Mouse (Mus musculus) retina, postnatal 1 day (tissue): ENCODE measurements around the gene Opcml.

Experiments used
- DNase-seq: peaks from one replicate; pipeline ENCODE4 v3.0.0-alpha.2; 2012

Opcml gene

GRCm38 (mm10) chr9:28822466-28822865, 1031.9 kb downstream of the Opcml start:
- DNase-seq, result no peak

- no peak for DNase-seq
These were observed 1035.2 kb downstream of the Opcml start for GRCm38 (mm10) chr9:28825821-28826220.

GRCm38 (mm10) chr9:28845961-28846570, 1055.5 kb downstream of the Opcml start:
- peak; percentile 72 for DNase-seq

GRCm38 (mm10) chr9:28855826-28856225, 1065.3 kb downstream of the Opcml start:
- DNase-seq, result no peak

GRCm38 (mm10) chr9:28861983-28862382, 1071.4 kb downstream of the Opcml start:
- no peak for DNase-seq

DNA sequence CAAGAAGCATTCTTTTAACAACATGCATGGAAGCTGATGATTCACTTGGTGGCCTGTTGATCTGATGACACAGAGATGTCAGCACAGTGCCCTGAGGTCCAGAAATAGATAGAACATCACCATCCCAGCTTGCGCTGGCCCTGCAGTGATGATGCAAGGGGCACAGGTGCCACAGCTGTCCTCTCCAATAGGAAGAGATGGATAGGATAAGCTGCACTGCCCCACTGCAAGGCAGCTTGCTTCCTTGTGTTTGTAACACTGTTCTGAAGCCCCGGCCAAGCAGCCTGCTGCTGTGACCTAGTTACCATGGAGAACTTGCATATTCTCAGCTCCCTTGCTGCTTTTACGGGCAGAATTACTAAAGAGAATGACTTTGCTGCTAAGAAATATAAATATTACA, 1076.7 kb downstream of the Opcml start:
- DNase-seq, result peak; percentile 27

DNA sequence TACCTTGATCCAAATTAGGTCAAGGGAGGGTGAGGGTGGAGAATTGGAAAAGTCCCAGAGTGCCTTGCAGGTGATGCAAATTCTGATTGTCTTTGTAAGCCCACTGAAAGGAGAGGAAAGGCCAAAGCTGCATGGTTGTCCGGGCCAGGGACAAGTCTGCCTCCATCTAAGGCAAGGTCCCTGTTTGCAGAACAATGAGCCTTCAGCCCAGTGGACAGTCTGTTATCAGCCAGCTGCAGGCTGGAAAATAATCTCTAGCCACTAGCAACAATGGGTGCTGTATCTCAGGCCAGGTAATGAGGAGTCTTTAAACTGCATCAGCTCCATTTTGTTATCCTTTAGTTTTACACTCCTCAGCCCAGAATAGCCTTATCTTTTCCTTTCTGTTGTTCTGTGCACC, 1079.9 kb downstream of the Opcml start:
- DNase-seq, result no peak

DNA sequence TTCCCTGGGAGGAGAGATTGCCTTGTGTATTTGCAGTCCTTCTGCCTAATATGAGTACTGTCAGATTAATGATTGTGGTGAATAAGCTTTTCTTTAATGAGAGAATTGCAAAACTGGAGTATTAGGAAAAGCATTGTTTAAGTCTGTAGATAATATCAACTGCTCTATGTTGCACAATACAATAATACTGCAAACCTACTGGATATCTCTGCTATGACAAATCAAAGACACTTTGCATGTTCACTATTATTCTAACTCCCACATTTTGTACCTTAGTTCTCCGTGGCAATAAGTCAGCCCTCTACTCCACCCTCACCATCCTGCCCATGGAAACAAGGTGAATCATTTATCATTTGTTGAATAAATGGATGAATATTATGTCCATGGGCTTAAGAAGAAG, 1092.0 kb downstream of the Opcml start:
- DNase-seq, result no peak

- DNase-seq, result no peak
These were observed 1101.0 kb downstream of the Opcml start for GRCm38 (mm10) chr9:28891611-28892010.

DNA sequence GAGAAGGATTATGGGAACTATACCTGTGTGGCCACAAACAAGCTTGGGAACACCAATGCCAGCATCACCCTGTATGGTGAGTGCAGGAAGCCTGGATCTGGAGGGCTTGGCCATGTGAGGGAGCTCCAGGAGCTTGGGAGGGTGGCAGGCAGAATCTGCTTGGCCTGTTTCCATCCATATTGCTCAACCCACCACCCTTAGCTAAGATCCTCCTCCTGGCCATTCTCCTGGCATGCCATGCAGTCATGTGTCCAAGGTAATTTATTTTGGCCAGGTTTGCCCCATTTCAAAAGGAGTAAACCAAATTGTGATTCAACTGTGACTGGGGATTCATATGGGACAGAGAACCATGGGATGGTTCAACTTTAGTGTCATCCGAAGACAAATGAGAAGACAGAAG, 1112.7 kb downstream of the Opcml start:
- DNase-seq, result no peak

DNA sequence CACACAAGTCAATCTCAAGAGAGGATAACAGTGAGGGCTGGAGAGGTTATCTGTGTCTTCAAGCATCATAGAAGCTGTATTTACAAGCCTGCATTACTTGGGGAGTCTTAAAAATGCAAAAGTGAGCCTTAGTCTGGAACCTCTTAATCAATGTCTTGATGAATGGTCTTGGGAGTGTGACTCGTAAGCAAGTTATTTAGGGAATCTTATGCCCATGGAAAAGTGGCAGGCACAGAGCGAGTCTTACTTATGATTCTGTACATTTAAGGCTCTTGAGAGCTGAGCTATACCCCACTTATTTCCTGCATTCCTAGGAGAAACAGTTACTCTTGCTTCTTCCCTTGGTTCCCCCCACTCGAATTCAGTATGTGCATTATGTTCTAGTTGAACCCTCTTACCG, 1119.2 kb downstream of the Opcml start:
- DNase-seq, result no peak

GRCm38 (mm10) chr9:28911571-28912185, 1121.1 kb downstream of the Opcml start:
- DNase-seq, result peak; percentile 68

DNA sequence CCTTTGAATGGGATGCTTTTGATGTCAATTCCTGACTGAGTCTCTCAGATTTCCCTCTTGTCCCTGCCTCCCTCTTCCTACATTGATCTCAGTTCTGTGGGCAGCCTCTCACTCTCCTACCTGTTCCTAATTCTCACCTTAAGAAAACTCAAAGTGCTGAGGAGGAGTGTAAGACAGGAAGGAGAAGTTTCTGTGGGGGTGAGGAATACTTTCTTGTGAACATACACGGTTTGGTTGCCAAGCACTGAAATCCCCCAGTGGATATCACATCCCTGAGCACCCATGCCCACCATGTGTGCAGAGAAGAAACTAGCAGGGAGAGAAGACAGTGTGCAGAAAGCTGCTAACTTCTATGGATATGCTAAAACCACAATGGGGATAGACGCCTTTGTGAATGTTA, 1141.5 kb downstream of the Opcml start:
- no peak for DNase-seq

DNA sequence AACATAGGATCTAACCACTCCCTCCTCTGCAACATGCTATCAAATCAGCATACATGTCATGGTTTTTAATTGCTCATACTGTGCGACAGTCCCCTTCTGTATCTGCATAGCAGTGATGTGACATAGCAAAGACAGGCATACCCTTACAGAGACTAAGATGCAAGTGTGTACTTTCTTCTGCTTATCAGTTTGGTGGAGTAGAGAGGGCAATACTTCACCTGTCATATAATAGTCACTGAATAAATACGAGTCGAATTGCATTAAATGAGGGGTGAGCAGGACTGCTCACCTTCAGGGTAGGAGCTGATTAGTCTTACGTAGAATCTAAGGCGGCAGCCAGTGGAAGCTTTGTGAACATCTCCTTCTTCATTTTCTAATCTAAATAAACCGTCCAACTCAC, 1146.6 kb downstream of the Opcml start:
- no peak for DNase-seq

- DNase-seq, result peak; percentile 20
These were observed 1147.4 kb downstream of the Opcml start for GRCm38 (mm10) chr9:28937980-28938379.

DNA sequence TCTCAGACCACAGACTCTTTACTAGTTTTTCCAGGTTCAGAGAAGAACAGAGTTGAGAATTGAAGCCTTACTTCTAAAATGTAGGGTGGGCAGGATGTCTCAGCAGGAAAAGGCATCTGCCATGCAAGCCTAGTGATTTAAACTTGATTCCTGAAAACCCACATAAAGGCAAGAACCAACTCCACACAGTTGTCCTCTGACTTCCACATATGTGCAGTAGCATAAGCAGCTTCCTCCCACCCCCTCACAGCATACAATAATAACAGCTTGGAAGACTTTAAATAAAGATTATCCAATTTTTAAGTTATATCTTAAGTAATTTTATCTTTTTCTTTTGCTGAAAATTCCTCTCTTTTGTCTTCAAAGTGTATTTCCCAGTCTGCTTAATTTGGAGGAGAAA, 1150.3 kb downstream of the Opcml start:
- DNase-seq, result no peak

DNA sequence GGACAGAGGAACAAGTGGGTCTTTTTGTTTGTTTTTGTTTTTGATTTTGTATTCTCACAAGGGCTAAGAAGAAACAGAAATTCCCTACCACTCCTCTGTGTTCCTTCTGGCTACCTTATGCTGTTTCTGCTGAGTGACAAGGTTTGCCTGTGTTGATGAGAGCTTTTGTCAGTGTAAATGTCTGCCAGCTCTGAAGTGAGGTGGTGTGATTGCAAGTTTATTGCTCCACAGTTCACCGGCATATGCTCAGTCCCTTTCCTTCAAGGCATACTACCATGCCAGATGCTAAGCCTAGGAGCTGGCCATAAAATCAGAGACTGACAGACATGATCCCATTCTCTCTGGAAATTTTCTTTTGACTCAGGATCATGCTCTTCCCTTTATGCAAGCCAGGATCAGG, 1178.9 kb downstream of the Opcml start:
- DNase-seq, result no peak
